Mouse (Mus musculus): ENCODE measurements around the gene Acer3. TPM values are rescaled to one million over a fixed set of nuclear protein-coding genes. Genes with fewer than 3 reads are reported as not detected.

Acer3 gene
- 1 to 10 TPM; 3.6 to 7.5 TPM for total RNA-seq (2023)

DNA sequence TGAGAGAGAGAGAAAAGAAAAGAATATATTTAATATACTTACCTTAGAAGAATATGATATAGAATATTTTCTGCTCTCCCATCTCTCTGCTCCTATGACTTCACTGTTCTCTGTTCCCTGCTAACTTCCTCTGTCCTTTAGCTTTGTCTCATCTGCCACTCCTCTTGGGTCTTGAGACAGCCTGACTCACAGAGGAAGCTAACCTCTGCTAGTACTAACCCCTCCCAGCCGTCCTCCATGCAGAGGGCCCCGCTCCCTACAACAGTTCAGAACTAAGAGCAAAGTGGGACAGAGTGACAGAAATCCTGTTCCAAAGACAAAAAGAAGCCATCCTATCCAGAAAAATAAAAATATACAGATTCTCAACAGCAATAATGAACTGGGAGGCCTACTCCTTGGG, at the start of gene Acer3:
TSS of gene Acer3 (minus strand) at position 126 of the 400 bp plus-strand sequence.

DNA sequence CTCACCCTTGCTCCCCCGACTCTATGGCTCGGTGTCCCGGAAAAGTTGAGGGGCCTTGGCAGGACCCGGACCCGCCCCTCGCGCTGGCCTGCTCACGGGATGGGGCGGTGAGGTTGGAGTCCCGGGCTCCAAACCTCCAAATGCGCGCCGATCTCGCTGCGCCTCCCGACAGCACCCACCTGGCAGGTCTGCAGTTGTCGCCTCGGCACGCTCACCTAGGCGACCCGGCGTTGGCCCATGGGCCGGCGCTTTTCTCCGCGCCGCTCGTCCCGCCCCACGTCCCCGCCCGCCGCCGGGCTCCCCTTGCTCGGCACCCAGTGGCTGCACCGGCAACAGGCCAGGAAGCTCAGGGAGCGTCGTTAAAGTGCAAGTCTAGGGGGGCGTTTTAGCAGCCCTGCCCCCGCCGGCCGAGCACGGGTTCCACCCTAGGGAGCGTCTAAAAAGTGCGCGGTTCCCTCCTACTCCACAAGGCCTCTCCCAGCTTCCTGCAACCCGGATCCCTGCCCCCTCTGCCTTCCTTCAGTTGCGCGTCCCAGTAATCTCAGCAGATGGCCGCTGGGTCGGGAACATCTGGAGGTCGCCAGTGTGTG, 40.1 kb upstream of the Acer3 start, which contains the start of gene Tsku:
TSS of gene Tsku (minus strand) at position 266 of the 590 bp plus-strand sequence.

DNA sequence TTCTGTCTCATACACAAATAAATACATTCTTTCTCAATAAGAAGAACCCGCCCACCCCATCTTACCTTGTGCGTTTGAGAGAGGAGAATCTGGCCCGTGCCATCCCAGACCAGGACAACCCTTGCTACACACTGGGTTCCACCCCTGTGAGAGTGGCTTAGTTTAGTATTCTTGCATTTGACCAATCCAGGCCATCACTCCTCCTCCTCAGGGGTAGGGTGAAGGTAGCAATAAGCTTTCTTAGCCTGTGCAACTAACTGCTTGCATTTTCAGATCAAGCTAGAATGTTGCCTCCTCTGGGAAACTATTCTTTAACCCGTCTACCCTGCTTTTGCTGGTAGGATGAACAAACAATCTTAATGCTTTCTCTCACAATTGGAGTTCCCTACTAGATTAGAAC, 121.6 kb downstream of the Acer3 start, which contains the start of gene B3gnt6:
TSS of gene B3gnt6 (minus strand) at position 101 of the 400 bp plus-strand sequence.

DNA sequence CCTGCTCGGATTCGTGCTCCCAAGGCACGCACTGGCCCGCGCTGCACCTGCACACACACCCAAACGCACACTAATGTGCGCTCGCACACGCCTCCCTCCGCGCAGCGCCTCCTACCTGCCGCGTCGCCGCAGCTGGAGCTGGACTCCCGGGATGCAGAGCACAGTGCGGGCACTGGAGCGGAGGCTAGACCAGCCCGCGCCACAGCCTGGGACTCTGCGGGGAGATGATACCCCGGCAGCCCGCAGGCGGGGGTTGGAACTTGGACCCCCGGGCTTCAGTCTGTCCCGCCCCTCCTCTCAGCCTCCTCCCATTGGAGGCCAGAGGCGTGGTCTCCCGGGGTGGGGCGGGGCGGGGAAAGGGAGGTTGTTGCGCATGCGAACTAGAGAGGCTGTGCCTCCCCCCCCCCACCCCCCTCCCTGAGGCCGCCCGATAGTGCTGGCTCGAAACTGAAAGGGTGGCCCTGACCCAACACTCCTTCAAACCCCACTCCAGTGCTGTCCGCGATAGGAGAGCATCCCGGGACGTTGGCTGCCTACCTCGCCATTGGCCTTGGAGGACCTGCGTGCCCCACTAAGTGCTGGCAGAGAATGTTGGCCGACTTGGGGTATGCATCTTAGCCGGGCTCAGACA, 143.0 kb downstream of the Acer3 start, which contains the start of gene Capn5:
TSS of gene Capn5 (minus strand) at position 346 of the 631 bp plus-strand sequence.

Other genes starting within 250 kb of the Acer3 start
- 10 to 100 TPM; 15.6 to 21.7 TPM for gene Myo7a, start 201.7 kb downstream of the Acer3 start, total RNA-seq (2023)
- under 1 TPM; 0.73 to 0.86 TPM for gene Omp, start 175.7 kb downstream of the Acer3 start, total RNA-seq (2023)
- gene Capn5, start 142.9 kb downstream of the Acer3 start, total RNA-seq (2023), result 1 to 10 TPM; 6.7 to 9.1 TPM
- not detected for gene B3gnt6, start 121.7 kb downstream of the Acer3 start, total RNA-seq (2023)
- not detected for gene Tsku, start 40.1 kb upstream of the Acer3 start, total RNA-seq (2023)
- not detected for gene Gucy2d, start 119.2 kb upstream of the Acer3 start, total RNA-seq (2023)
- gene Lrrc32, start 168.1 kb upstream of the Acer3 start, total RNA-seq (2023), result 1 to 10 TPM; 1.3 to 1.5 TPM

Data from B cell, adult 67 days (primary cell).